18 mouse cellular contexts compared by ENCODE assay signal in genomic region chr6:143838384-143839076, GRCm38 (mm10).
DNase-seq lines count a peak whose midpoint lies in the region; ATAC-seq and TF ChIP-seq lines count a peak whose summit lies in the region.
"Had no signal": no experiment of that assay in that cellular context is flagged by ENCODE, and none has a peak within 500 bp of the region (broad histone marks: within the 10 kb centered on the region; RNA-seq: fewer than 3 reads in every experiment).

No protein-coding gene starts in this region.

- intact Hi-C loops in heart, adult 2 months (cut with DNase I) = no loop called here
- intact Hi-C loops in left cerebral cortex, postnatal 4 days (cut with DNase I) = no loop called here

- no peaks in the 10 kb centered on the region for H3K4me1 ChIP-seq in heart, adult 2 months (ENCODE audit: control insufficient read depth, insufficient read depth, low read length)
- H3K4me1 ChIP-seq: heart, embryonic 13.5 days; neural tube, embryonic 12.5 days had no signal

- ATAC-seq in megakaryocyte progenitor cell, adult 5-6 weeks (replicated peaks; ENCODE audit: poor library complexity) = peak; percentile 27; the same call in 1 of the 2 replicates
- ATAC-seq: CD4-positive, CD25-positive, alpha-beta regulatory T cell, adult 4 months had no signal

- no peaks in the 10 kb centered on the region for H3K79me2 ChIP-seq in heart, adult 2 months (replicated peaks; ENCODE audit: control insufficient read depth, insufficient read depth, low read length)

- TF ChIP-seq EP300 in heart, adult 2 months (IDR thresholded peaks at IDR 0.05; ENCODE audit: insufficient read depth, low read depth, low read length) = no peak

- 72% methylated on average over 9 of the region's 9 CpGs for WGBS in heart, adult 2 months

- DNase-seq in heart, adult 11 months = peak; percentile 17
- DNase-seq in heart, adult 2 months = no peak
- DNase-seq in 3T3-L1 (ENCODE audit: low read depth, low spot score) = peak; percentile 49
- peak; percentile 63 for DNase-seq in brain, embryonic 14.5 days (ENCODE audit: low read depth)
- DNase-seq in left cerebral cortex, postnatal 4 days = no peak
- DNase-seq in B cell, adult 2 months = no peak
- DNase-seq: adrenal gland, postnatal 14 days; cerebellum, postnatal 14 days; gastrocnemius, postnatal 25 days; heart, postnatal 4 days; kidney, adult 18-20 months; kidney, postnatal 25 days; lung, postnatal 14 days; thymus, adult 18-20 months had no signal

- no peak for TF ChIP-seq CTCF in heart, adult 2 months (IDR thresholded peaks at IDR 0.05)
- TF ChIP-seq CTCF in brain, embryonic 14.5 days (IDR thresholded peaks at IDR 0.05; ENCODE audit: borderline replicate concordance, extremely low read depth, insufficient read depth, insufficient read length) = no peak

- TF ChIP-seq POLR2A in heart, adult 2 months (IDR thresholded peaks at IDR 0.05; ENCODE audit: insufficient read depth, low read depth, low read length) = no peak
- TF ChIP-seq POLR2A in brain, embryonic 14.5 days (IDR thresholded peaks at IDR 0.05; ENCODE audit: borderline replicate concordance, extremely low read depth, insufficient read depth, insufficient read length, poor library complexity, severe bottlenecking) = no peak

- H3K27ac ChIP-seq in heart, adult 2 months = no peak overlapping the region
- H3K27ac ChIP-seq: heart, embryonic 13.5 days; neural tube, embryonic 12.5 days had no signal

- H3K27me3 ChIP-seq in heart, adult 2 months (ENCODE audit: control insufficient read depth, insufficient read depth, low read length) = no peaks in the 10 kb centered on the region
- H3K27me3 ChIP-seq: heart, embryonic 13.5 days; neural tube, embryonic 12.5 days had no signal

- H3K36me3 ChIP-seq in heart, adult 2 months (ENCODE audit: control insufficient read depth, insufficient read depth, low read length) = no peaks in the 10 kb centered on the region

- H3K4me3 ChIP-seq in heart, adult 2 months = no peak overlapping the region
- H3K4me3 ChIP-seq: heart, embryonic 13.5 days; neural tube, embryonic 12.5 days had no signal

- H3K9ac ChIP-seq in heart, adult 2 months (ENCODE audit: low read depth, low read length) = no peak overlapping the region
- H3K9ac ChIP-seq: heart, embryonic 13.5 days; neural tube, embryonic 12.5 days had no signal

Comparison
In these comparisons a context has a peak if more than half of its experiments do, and no peak if none do; other contexts are left out.
1. DNase-seq: peak in heart, adult 11 months (single experiment), 3T3-L1 (single experiment) and brain, embryonic 14.5 days (single experiment); none in heart, adult 2 months (0 of 2), left cerebral cortex, postnatal 4 days (single experiment) and B cell, adult 2 months (0 of 2).